Mouse (Mus musculus) ES-Bruce4 (cell line): ENCODE measurements around the gene Elac2.

ENCODE experiments used
- EP300 ChIP-seq: IDR thresholded peaks from 2 replicates; pipeline ENCODE4 v1.6.1; 2011; ENCODE audit warnings: low read depth, low read length; ENCODE audit not compliant: insufficient read depth
- POLR2A ChIP-seq: IDR thresholded peaks from one replicate; pipeline ENCODE4 v1.8.1; 2011; ENCODE audit warnings: low read length; ENCODE audit not compliant: insufficient read depth

- TF ChIP-seq EP300 (no peak), POLR2A (no peak)
These were observed 51.4 kb downstream of the Elac2 start for GRCm38 (mm10) chr11:65030201-65030600.
